Mouse (Mus musculus): ENCODE measurements at regions not wholly inside any gene's neighbourhood (a gene's known extent, or its start where the extent isn't known, plus 50 kb on each side); places are given as distances from the start of the nearest gene placed in this dataset.

GRCm38 (mm10) chr3:54528292-54528691 lies 164.3 kb upstream of the Supt20 start:
- no peak overlapping the region for H3K4me2 ChIP-seq (ENCODE audit: low read length)
- ATAC-seq, result no peak
- H3K27me3 ChIP-seq (replicated peaks; ENCODE audit: control insufficient read depth, insufficient read depth, low read length), result no peaks in the 10 kb centered on the region
- WGBS, result 83% methylated on average over 3 of the region's 3 CpGs
- no peaks in the 10 kb centered on the region for H3K4me1 ChIP-seq (ENCODE audit: control insufficient read depth, insufficient read depth, low read length)
- no peaks in the 10 kb centered on the region for H3K9me3 ChIP-seq (replicated peaks; ENCODE audit: control insufficient read depth, low read length)
- no peak overlapping the region for H3K27ac ChIP-seq (ENCODE audit: low read depth, low read length)
- no peak overlapping the region for H3K4me3 ChIP-seq (ENCODE audit: low read depth, low read length)
- no peak overlapping the region for H3K9ac ChIP-seq (ENCODE audit: low read length)
- no peaks in the 10 kb centered on the region for H3K36me3 ChIP-seq (ENCODE audit: control insufficient read depth, insufficient read depth, low read length)
- no peak for DNase-seq (ENCODE audit: low spot score)

DNA sequence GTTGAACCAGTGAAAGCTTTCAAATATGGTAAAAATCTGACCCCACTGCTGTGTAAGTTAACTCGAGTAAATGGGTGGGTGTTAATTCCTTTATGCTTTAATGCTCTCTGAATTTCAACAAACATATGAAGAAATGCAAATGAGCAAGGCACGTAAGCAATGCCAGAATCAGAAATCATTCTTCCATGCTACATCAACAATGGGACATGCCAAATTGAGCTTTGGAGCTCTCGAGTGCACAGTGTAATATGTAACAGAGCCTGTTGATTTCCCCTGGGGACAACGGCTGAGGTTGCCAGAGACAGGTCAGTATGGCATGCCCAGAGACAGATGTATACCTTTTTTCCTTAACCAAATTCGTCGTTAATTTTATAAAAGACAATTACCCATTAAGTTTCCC lies 162.4 kb upstream of the Supt20 start:
- Histone ChIP-seq H3K9me3 (replicated peaks; ENCODE audit: control insufficient read depth, low read length) (no peaks in the 10 kb centered on the region), H3K4me1 (ENCODE audit: control insufficient read depth, insufficient read depth, low read length) (no peaks in the 10 kb centered on the region), H3K9ac (ENCODE audit: low read length) (no peak overlapping the region), H3K4me2 (ENCODE audit: low read length) (no peak overlapping the region), H3K27me3 (replicated peaks; ENCODE audit: control insufficient read depth, insufficient read depth, low read length) (no peaks in the 10 kb centered on the region), H3K4me3 (ENCODE audit: low read depth, low read length) (no peak overlapping the region), H3K36me3 (ENCODE audit: control insufficient read depth, insufficient read depth, low read length) (no peaks in the 10 kb centered on the region), H3K27ac (ENCODE audit: low read depth, low read length) (no peak overlapping the region)
- no peak for DNase-seq (ENCODE audit: low spot score)
- ATAC-seq, result no peak
- WGBS, result 56% methylated on average over 6 of the region's 6 CpGs

- no peak overlapping the region for H3K9ac ChIP-seq (ENCODE audit: low read length)
- DNase-seq (ENCODE audit: low spot score) (no peak), ATAC-seq (no peak)
- no peaks in the 10 kb centered on the region for H3K4me1 ChIP-seq (ENCODE audit: control insufficient read depth, insufficient read depth, low read length)
- WGBS, result 78% methylated on average over 7 of the region's 7 CpGs
- H3K27me3 ChIP-seq (replicated peaks; ENCODE audit: control insufficient read depth, insufficient read depth, low read length), result no peaks in the 10 kb centered on the region
- H3K9me3 ChIP-seq (replicated peaks; ENCODE audit: control insufficient read depth, low read length), result no peaks in the 10 kb centered on the region
- no peaks in the 10 kb centered on the region for H3K36me3 ChIP-seq (ENCODE audit: control insufficient read depth, insufficient read depth, low read length)
- H3K4me3 ChIP-seq (ENCODE audit: low read depth, low read length), result no peak overlapping the region
- H3K4me2 ChIP-seq (ENCODE audit: low read length), result no peak overlapping the region
- no peak overlapping the region for H3K27ac ChIP-seq (ENCODE audit: low read depth, low read length)
Observed at GRCm38 (mm10) chr3:54535361-54535760, 157.2 kb upstream of the Supt20 start.

- H3K27ac ChIP-seq (ENCODE audit: low read depth, low read length), result no peak overlapping the region
- no peak overlapping the region for H3K4me3 ChIP-seq (ENCODE audit: low read depth, low read length)
- H3K36me3 ChIP-seq (ENCODE audit: control insufficient read depth, insufficient read depth, low read length), result no peaks in the 10 kb centered on the region
- no peak for DNase-seq (ENCODE audit: low spot score)
- no peaks in the 10 kb centered on the region for H3K27me3 ChIP-seq (replicated peaks; ENCODE audit: control insufficient read depth, insufficient read depth, low read length)
- no peak overlapping the region for H3K9ac ChIP-seq (ENCODE audit: low read length)
- no peak overlapping the region for H3K4me2 ChIP-seq (ENCODE audit: low read length)
- H3K9me3 ChIP-seq (replicated peaks; ENCODE audit: control insufficient read depth, low read length), result no peaks in the 10 kb centered on the region
- no peaks in the 10 kb centered on the region for H3K4me1 ChIP-seq (ENCODE audit: control insufficient read depth, insufficient read depth, low read length)
- ATAC-seq, result no peak
- WGBS, result 70% methylated on average over 3 of the region's 3 CpGs
Observed at GRCm38 (mm10) chr3:54538055-54538454, 154.6 kb upstream of the Supt20 start.

- H3K4me2 ChIP-seq (ENCODE audit: low read length), result no peak overlapping the region
- no peak overlapping the region for H3K4me3 ChIP-seq (ENCODE audit: low read depth, low read length)
- H3K27me3 ChIP-seq (replicated peaks; ENCODE audit: control insufficient read depth, insufficient read depth, low read length), result no peaks in the 10 kb centered on the region
- H3K9ac ChIP-seq (ENCODE audit: low read length), result no peak overlapping the region
- no peaks in the 10 kb centered on the region for H3K36me3 ChIP-seq (ENCODE audit: control insufficient read depth, insufficient read depth, low read length)
- no peaks in the 10 kb centered on the region for H3K9me3 ChIP-seq (replicated peaks; ENCODE audit: control insufficient read depth, low read length)
- DNase-seq (ENCODE audit: low spot score) (no peak), ATAC-seq (no peak)
- WGBS, result 82% methylated on average over 3 of the region's 3 CpGs
- no peak overlapping the region for H3K27ac ChIP-seq (ENCODE audit: low read depth, low read length)
- H3K4me1 ChIP-seq (ENCODE audit: control insufficient read depth, insufficient read depth, low read length), result no peaks in the 10 kb centered on the region
Observed at GRCm38 (mm10) chr3:54540540-54541080, 152.0 kb upstream of the Supt20 start.

- DNase-seq (ENCODE audit: low spot score), result no peak
- Histone ChIP-seq H3K27me3 (replicated peaks; ENCODE audit: control insufficient read depth, insufficient read depth, low read length) (no peaks in the 10 kb centered on the region), H3K4me3 (ENCODE audit: low read depth, low read length) (no peak overlapping the region), H3K9ac (ENCODE audit: low read length) (no peak overlapping the region), H3K9me3 (replicated peaks; ENCODE audit: control insufficient read depth, low read length) (no peaks in the 10 kb centered on the region), H3K4me1 (ENCODE audit: control insufficient read depth, insufficient read depth, low read length) (no peaks in the 10 kb centered on the region), H3K27ac (ENCODE audit: low read depth, low read length) (no peak overlapping the region), H3K36me3 (ENCODE audit: control insufficient read depth, insufficient read depth, low read length) (no peaks in the 10 kb centered on the region), H3K4me2 (ENCODE audit: low read length) (no peak overlapping the region)
- 87% methylated on average over 5 of the region's 5 CpGs for WGBS
- no peak for ATAC-seq
Observed at GRCm38 (mm10) chr3:54541389-54541788, 151.2 kb upstream of the Supt20 start.

GRCm38 (mm10) chr3:54545393-54545792 lies 147.2 kb upstream of the Supt20 start:
- H3K9ac ChIP-seq (ENCODE audit: low read length), result no peak overlapping the region
- no peak overlapping the region for H3K4me2 ChIP-seq (ENCODE audit: low read length)
- no peak overlapping the region for H3K27ac ChIP-seq (ENCODE audit: low read depth, low read length)
- no peak for DNase-seq (ENCODE audit: low spot score)
- H3K9me3 ChIP-seq (replicated peaks; ENCODE audit: control insufficient read depth, low read length), result no peaks in the 10 kb centered on the region
- ATAC-seq, result no peak
- H3K27me3 ChIP-seq (replicated peaks; ENCODE audit: control insufficient read depth, insufficient read depth, low read length), result no peaks in the 10 kb centered on the region
- no peaks in the 10 kb centered on the region for H3K36me3 ChIP-seq (ENCODE audit: control insufficient read depth, insufficient read depth, low read length)
- no peaks in the 10 kb centered on the region for H3K4me1 ChIP-seq (ENCODE audit: control insufficient read depth, insufficient read depth, low read length)
- no peak overlapping the region for H3K4me3 ChIP-seq (ENCODE audit: low read depth, low read length)

DNA sequence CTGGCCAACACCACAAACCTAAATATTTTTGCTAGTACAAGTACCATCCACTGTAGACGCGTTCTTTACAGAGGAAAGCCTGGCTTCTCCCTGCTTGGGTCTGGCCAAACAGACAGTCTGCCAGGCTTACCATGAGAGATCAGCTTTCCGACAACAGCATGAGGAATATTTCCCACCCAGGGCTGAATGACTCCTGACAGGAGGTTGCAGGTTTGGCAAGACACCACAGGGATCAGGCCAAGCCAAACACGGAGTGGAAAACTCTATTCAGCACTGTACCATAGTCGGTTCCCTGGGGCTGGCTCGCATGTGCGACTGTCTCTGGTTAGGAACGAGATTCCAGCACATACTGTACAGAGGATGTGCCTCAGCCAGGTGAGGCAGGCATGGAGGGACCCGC lies 140.7 kb upstream of the Supt20 start:
- Histone ChIP-seq H3K9me3 (replicated peaks; ENCODE audit: control insufficient read depth, low read length) (no peaks in the 10 kb centered on the region), H3K9ac (ENCODE audit: low read length) (no peak overlapping the region), H3K36me3 (ENCODE audit: control insufficient read depth, insufficient read depth, low read length) (no peaks in the 10 kb centered on the region), H3K4me1 (ENCODE audit: control insufficient read depth, insufficient read depth, low read length) (no peaks in the 10 kb centered on the region), H3K27me3 (replicated peaks; ENCODE audit: control insufficient read depth, insufficient read depth, low read length) (no peaks in the 10 kb centered on the region), H3K4me2 (ENCODE audit: low read length) (no peak overlapping the region), H3K4me3 (ENCODE audit: low read depth, low read length) (no peak overlapping the region), H3K27ac (ENCODE audit: low read depth, low read length) (no peak overlapping the region)
- no peak for DNase-seq (ENCODE audit: low spot score)
- 88% methylated on average over 9 of the region's 9 CpGs for WGBS
- no peak for ATAC-seq

- H3K4me3 ChIP-seq (ENCODE audit: low read depth, low read length), result no peak overlapping the region
- no peaks in the 10 kb centered on the region for H3K36me3 ChIP-seq (ENCODE audit: control insufficient read depth, insufficient read depth, low read length)
- no peak overlapping the region for H3K4me2 ChIP-seq (ENCODE audit: low read length)
- no peak overlapping the region for H3K27ac ChIP-seq (ENCODE audit: low read depth, low read length)
- no peaks in the 10 kb centered on the region for H3K4me1 ChIP-seq (ENCODE audit: control insufficient read depth, insufficient read depth, low read length)
- H3K9me3 ChIP-seq (replicated peaks; ENCODE audit: control insufficient read depth, low read length), result no peaks in the 10 kb centered on the region
- no peaks in the 10 kb centered on the region for H3K27me3 ChIP-seq (replicated peaks; ENCODE audit: control insufficient read depth, insufficient read depth, low read length)
- ATAC-seq (no peak), DNase-seq (ENCODE audit: low spot score) (no peak)
- no peak overlapping the region for H3K9ac ChIP-seq (ENCODE audit: low read length)
- 91% methylated on average over 2 of the region's 2 CpGs for whole genome bisulfite sequencing
Observed at GRCm38 (mm10) chr3:54555954-54556353, 136.7 kb upstream of the Supt20 start.

Data from forebrain, embryonic 14.5 days (tissue).